Mouse (Mus musculus) C2C12 (cell line): ENCODE data around the gene D430041D05Rik.

Source experiments
- CEBPB ChIP-seq: IDR thresholded peaks from one replicate; pipeline ENCODE4 v1.6.1; 2011; ENCODE audit warnings: low read depth, mild to moderate bottlenecking, control low read depth, moderate library complexity
- CTCF ChIP-seq: IDR thresholded peaks from one replicate; pipeline ENCODE4 v1.5.1; 2011; ENCODE audit not compliant: control insufficient read depth, insufficient read depth, insufficient read length
- USF1 ChIP-seq: IDR thresholded peaks from one replicate; pipeline ENCODE4 v1.6.1; 2011; ENCODE audit warnings: low read depth, mild to moderate bottlenecking, control low read depth, moderate library complexity

- TF ChIP-seq CTCF (no peak), USF1 (no peak), CEBPB (no peak)
Observed at GRCm38 (mm10) chr2:104412496-104412895, 1.7 kb upstream of the D430041D05Rik start.
